Mouse (Mus musculus) adrenal gland, adult 8-10 months (tissue): ENCODE measurements around the gene Ppp2r1b. TPM values are rescaled to one million over a fixed set of nuclear protein-coding genes. Genes with fewer than 3 reads are reported as not detected.

Experiments used
- DNase-seq: peaks from one replicate; pipeline ENCODE4 v3.0.0; 2022
- total RNA-seq, 4 experiments: library from RNA; stranded (reverse); gene quantifications; 2 replicates each; pipeline ENCODE4 v1.2.4; 2022

Ppp2r1b gene
- total RNA-seq, 4 experiments from 2014 or later, result 32.9 to 46.7 (median 43.7) TPM

DNA sequence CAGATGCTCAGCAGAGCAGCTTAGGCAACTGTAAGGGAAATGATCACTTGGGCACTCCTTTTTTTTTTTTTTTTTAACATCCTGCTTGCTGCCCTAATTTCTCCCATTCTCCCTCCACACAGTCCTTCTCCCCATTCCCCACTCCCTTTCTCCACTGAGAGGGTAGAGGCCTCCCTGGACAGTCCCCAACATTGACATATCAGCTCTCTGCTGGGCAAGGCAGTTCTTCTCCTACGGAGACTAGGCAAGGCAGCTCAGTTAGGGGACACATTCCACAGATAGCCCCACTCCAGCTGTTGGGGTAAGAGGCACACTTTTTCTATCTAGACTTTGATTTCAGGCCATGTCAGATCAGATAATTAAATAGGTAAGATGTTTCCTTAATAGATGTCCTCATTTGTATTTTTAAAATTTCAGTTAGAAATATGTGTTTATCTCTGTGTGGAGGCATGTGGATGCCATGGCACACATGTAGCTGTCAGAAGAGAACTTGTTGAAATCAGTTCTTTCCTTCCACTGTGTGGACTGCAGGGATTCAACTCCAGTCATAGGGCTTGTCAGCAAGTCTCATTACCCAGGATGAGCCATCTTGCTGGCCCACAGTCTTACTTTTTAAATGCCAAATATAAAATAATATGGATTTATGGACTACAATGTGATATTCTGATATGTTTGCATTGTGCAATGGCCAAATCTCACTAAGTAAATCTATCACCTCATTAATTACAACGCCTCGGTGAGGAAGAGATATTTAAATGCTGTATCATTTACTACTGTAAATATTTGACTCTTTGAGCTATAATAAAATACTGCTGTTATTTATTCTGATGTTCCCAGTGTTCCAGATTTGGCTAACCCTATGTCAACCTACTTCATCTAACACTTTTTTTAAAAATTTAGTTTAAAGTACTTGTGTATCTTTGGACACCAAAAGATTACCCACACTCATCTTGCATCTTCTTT, 76.1 kb downstream of the Ppp2r1b start:
- DNase-seq, result no peak

DNA sequence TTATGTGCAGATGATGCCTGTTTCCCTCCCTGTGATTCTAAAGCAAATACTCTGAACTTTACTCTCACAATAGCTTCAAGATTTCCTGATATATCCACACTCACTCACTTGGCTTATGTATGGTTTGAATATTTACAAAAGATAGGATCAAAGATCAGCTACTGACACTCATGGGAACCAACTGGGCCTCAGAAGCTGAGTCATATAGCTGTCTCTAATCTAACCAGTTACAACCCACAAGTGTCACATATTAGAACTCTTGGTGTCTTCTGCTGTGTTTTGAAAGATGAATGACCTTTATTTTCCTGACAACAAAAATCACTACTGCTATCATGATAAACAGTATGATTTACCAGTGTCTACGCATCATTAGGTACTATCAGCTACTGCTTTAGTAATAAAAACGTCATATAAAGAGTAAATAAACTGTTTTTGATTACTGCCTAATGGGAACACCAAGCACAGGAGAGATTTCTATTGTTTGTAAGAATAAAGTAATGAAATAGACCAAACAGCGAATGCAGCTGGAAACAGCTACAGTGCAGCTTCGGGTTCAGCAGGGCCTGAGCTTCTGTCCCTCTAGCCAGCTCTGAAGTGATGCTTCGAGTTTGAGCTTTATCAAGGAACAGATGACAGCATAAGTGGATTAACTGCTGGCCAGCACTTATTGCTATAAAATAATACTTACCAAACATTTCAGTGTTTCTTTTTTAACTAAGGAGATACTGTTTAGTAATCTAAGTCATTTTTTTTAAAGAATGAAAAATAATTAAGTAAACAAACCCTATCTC, 77.5 kb downstream of the Ppp2r1b start:
- no peak for DNase-seq

DNA sequence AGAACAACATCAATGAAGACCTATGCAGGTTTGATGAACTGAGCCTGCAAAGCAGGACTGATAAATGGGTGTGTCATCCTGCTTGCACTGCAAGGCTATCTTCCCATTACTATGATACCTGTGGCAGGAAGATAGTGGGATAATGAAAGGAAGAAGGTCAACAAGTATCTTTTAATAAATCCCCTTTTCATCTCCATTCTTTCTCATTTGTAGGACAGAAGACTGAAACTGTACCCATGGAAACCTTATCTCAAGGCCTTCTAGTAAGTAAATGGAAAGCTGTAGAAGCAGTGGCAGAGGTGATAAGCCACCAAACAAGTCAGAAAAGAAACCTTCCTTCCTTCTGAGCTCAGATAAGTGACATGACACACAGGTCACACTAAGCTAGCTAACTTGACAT, 79.4 kb downstream of the Ppp2r1b start:
- no peak for DNase-seq

DNA sequence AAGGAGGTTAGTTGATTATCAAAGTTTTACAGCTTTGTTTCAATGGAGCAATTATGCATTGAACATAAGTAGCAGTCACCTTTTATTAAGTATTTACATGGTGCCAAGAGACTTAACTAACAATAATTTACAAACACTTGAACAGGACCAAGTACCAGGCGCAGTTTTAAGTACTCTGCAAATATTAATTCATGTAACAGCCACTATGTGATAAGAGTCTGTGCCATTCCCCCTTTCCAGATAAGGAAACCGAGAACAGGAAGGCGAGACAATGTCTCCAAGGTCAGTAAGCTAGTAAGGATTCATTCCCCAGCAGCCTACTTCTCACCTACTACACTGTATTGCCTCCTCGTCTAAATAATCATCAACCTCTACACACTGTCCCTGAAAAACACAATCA, 80.7 kb downstream of the Ppp2r1b start:
- no peak for DNase-seq

DNA sequence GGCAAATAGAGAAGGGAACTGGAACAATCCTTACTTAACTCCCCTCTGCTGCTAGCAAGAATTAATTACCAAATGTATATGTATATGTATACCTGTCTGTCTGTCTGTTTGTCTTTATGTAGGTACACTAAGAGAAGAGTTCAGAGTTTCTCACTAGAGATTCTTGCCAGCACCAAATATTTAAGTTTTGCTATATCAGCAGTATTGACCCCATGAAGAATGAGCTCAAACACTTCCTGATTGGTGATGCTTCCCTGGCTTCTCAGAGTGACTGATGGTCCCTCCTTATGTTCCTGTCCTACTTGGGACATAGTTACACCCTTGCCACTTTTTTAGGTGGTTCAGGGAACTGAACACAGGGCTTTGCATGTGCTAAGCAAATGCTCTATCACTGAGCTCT, 84.9 kb downstream of the Ppp2r1b start:
- no peak for DNase-seq

DNA sequence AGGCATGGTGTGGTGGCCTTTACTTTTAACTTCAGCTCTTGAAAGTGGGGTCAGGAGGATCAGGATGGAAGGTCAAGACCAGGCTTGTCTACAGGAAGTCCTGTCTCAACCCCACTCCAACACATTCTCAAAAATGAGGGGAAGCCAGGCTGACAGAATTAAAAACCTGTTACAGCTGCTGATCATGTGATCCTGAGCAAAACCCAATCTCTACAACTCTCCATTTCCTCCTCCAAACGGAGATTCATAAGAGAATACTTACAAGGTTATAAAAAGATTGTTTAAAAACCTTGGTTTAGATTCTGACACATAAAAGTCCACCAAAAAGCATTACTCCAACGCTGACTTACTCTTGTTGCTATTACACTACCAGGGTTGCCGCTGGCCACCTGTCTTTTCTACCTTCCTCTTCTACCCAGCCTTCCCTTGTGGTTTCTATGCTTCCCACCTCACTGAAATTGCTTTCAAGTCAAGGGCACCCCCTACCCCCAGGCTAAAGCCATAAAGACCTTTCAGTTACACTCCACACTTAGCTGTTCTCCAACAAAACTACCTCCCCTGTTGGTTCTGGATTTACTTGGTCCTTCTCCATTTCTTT, 96.8 kb downstream of the Ppp2r1b start:
- DNase-seq, result no peak

DNA sequence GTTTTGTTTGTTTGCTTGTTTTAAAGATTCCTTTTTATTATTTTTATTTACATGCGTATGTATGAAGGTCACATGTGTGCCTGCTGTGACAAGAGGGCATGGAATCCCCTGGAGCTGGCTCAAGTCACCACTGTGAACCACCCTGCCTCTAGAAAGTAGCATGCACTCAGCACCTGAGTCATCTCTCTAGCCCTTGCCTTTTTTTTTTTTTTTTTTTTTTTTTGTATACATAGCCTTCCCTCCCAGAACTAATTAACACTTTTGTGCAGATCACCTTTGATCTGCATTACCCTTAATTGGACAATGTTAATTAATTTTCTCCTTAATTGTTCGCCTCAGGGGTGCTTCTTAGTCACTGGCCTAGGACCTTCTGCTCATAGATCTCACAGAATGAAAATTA, 97.6 kb downstream of the Ppp2r1b start:
- DNase-seq, result no peak

Other genes starting within 250 kb of the Ppp2r1b start
- 100 to 1,000 TPM; 137 to 229 (median 191) TPM for gene Sdhd, start 241.5 kb upstream of the Ppp2r1b start, total RNA-seq
- gene Timm8b, start 241.4 kb upstream of the Ppp2r1b start, total RNA-seq, result 100 to 1,000 TPM; 139 to 206 (median 156) TPM
- gene Pih1d2, start 228.0 kb upstream of the Ppp2r1b start, total RNA-seq, result 1 to 10 TPM; 2.5 to 3.5 (median 3.0) TPM
- 10 to 100 TPM; 16.8 to 24.3 (median 22.4) TPM for gene Nkapd1, start 227.8 kb upstream of the Ppp2r1b start, total RNA-seq
- gene Dlat, start 185.5 kb upstream of the Ppp2r1b start, total RNA-seq, result 100 to 1,000 TPM in 2 of 4 experiments, 10 to 100 TPM in 2; 71.5 to 123 (median 102) TPM
- gene Dixdc1, start 105.8 kb upstream of the Ppp2r1b start, total RNA-seq, result 10 to 100 TPM in 3 of 4 experiments, 1 to 10 TPM in 1; 9.5 to 13.6 (median 11.7) TPM
- 1 to 10 TPM; 6.6 to 9.3 (median 7.9) TPM for gene 2310030G06Rik, start 98.8 kb upstream of the Ppp2r1b start, total RNA-seq
- gene Cryab, start 94.0 kb upstream of the Ppp2r1b start, total RNA-seq, result 10 to 100 TPM; 26.8 to 60.1 (median 38.2) TPM
- 1 to 10 TPM; 3.0 to 3.2 (median 3.1) TPM for gene Hspb2, start 92.9 kb upstream of the Ppp2r1b start, total RNA-seq
- 1 to 10 TPM; 5.3 to 8.9 (median 6.7) TPM for gene Fdxacb1, start 77.1 kb upstream of the Ppp2r1b start, total RNA-seq
- gene Alg9, start 70.3 kb upstream of the Ppp2r1b start, total RNA-seq, result 10 to 100 TPM; 17.6 to 31.5 (median 21.7) TPM
- 10 to 100 TPM; 43.1 to 53.3 (median 44.2) TPM for gene 1110032A03Rik, start 69.8 kb upstream of the Ppp2r1b start, total RNA-seq
- 10 to 100 TPM; 58.6 to 85.4 (median 73.7) TPM for gene Sik2, start 163.8 kb downstream of the Ppp2r1b start, total RNA-seq
- not detected for gene Btg4, start 215.6 kb downstream of the Ppp2r1b start, total RNA-seq
- 10 to 100 TPM in 1 of 4 experiments, 1 to 10 TPM in 3; 6.1 to 10.9 (median 9.7) TPM for gene Layn, start 231.8 kb downstream of the Ppp2r1b start, total RNA-seq